Mouse (Mus musculus) thymus, adult 18-20 months (tissue): ENCODE data around the gene Gm49387.

ENCODE experiments used
- DNase-seq, 2 experiments: peaks; one replicate each; pipeline ENCODE4 v3.0.0; 2022; ENCODE audit warnings: mixed read lengths in 2 of 2

Gm49387 gene

DNA sequence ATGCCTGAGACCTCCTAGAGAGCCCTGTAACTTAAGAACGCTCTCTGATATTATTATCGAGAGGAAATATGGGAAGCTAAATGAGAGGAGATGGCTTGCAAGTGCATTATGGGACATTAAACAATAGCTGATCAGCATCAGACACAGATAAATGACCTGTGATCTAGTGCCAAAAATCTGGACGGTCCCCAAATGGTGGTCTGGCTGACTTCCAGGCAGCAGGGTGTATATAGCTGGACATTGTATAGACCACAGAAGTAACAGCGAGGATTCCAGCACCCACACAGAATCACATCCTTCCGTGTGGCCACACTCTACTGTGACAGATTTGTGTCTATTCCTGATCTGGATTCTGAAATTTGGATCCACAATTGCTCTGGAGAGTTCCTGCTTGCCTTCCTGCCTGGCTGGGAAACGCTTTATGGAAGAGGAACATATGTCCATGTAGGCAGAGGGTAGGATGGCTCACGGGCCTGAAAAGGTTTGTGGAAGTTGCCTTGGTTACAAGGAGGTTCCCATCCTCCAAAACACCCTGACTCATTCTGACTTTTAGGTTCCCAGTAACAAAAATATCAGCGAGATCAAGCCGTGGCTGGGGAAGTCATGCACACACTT, 68.0 kb downstream of the Gm49387 start:
- DNase-seq = no peak

DNA sequence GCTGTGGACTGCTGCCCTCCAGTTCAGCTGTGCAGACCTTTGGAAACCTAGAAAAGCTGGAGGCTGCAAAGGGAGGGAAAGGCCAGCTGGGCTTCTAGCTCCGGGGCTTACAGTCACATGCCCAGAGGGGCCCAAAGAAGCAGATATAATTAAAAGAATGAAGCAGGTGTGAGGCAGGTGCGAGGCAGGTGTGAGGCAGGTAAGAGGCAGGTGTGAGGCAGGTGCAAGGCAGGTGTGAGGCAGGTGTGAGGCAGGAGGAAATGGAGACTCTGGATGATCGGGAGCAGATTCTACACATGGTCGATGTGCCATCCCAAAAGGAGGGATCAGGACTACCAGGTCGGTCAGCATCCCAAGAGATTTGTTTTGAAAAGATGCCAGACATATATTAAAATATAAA, 69.3 kb downstream of the Gm49387 start:
- no peak for DNase-seq

DNA sequence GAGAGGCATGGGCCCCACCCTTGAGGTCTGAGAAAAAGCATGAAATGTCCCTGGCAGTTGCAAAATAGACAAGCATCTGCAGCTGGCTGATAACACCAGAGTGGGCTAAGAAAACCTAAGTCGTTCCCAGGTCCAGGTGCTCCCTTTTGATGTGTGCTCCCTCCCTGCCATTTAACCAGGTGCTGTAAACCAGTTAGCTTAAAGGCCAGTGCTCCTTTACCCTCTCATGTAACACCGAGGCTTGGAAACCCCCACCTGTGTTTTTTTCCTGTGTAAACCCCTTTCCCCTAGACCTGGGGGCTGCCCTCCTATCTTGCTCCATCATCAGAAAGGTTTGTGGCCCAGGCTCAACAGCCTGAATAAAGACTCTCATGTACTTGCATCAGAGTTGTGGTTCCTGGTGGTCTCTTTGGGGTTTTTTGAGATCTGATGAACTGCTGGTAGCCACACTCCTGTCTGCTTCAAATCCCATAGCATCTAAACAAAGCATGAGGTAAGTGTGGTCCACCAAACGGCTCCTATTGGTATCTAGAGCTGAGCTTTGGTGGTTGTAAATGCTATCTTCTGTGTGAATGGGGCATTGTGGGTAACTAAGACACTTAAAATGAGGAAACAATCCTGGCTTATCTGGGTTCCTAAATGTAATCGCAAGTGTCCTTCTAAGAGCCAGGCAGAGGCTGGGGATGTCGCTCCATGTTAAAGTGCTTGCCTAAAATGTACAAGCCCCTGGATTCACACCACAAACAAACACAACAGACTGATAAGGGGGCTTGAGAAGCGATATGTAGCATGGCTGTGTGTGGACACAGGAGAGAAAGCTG, 70.3 kb downstream of the Gm49387 start:
- peak; percentile 55 to 82 for DNase-seq

DNA sequence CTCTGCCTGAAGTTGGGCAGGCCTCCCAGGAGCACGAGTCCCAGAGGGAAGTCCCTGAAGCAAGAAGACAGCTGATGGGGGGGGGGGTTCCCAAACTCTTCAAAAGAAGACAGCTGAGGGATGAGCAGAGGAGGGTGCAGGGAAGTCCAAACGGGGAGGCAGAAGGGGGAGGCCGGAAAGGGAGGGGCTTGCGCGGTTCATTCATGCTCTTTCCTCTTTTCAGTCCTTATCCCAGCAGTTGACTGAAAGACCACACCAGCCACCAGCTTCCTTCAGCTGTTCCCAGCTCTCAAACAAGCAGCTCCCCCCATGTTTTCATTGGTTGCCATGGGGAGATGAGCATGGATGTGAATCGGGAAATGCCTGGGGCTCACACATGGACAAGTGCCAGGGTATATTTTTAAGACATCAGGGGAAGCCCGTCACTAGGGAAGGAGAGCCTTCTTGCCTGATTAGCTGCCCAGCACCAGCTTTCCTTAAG, 71.5 kb downstream of the Gm49387 start:
- peak; percentile 66 to 76 for DNase-seq

DNA sequence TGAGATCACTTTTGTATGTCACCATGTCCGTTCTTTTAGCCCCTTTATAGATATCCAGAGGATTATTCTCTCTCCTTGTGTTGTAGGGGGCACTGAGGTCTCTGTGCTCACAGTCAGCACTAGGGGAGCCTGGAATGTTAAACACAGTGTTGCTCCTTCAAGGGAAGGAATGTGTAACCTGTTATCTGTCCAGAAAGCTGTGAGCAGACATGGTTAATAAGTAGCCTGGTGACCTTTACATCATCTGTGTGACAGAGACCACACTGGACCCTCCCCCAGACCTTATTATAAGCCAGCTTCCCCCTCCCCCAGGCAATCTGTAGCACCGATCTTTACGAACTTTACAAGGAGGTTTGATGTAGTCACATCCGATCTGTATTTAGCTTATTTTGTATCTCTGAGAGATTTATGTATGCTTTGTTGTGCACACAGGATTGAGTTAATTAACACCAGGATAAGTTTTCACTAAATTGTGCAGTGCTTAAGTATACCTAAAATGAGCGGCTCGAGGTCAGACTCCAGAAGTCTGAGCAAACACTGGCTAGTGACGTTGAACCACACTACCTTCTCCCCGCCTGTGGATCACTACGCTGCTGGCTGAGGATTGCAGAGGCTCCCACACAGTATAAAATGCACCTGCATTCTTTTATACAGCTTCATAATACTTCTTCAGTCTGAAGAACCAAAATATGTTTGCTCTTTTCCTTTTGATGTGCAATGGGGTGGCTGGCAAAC, 75.0 kb downstream of the Gm49387 start:
- no peak for DNase-seq

DNA sequence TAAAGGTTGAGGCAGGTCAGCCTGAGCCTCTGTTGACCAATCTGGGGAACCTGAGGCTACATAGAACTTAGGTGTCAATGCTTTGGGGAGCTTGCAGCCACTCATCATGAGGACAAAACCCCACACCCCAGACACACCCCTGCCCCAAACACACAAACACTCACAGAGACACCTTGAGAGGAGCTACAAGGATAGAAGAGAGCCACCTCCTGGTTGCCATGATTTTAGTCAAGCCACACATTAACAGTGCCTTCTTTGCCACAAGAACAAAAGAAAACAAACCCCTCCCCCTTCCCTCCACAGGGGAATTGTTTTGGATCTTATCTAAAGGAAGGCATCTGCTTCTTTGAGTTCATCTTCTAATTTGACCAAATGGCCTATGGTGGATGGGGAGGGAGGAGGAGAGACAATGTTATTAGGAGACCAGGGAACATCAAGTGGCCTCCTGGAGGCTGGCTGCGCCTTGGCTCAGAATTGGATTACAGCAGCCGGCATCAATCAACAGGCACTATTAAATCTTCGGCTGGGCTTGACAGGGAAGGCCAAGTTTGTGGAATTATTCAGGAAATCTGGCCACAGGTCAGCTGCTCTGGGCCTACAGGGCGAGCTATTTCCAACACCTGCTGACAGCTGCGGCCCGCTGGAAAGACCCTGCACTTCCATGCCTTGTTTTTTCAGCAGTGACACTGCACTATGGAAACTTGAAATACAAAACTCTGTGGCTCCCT, 76.1 kb downstream of the Gm49387 start:
- no peak for DNase-seq

DNA sequence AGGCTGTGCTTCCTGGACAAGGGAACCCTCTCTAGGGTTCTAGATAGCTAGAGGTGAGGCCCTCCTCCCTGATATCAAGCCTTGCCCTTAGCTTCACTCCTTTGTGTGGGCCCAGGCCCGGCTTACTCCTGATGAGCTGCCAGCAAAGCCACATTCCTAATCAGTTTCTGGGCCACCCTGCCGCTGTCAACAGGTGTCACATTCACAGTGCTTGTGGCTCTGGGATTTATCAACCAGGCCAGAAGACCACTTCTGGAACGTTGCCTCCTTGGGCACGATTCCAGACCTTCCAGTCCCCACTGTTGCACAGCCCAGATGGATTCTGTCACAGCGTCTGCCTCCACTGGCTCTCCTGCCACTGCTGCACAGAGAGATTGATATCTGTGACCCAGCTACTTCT, 79.8 kb downstream of the Gm49387 start:
- no peak for DNase-seq

DNA sequence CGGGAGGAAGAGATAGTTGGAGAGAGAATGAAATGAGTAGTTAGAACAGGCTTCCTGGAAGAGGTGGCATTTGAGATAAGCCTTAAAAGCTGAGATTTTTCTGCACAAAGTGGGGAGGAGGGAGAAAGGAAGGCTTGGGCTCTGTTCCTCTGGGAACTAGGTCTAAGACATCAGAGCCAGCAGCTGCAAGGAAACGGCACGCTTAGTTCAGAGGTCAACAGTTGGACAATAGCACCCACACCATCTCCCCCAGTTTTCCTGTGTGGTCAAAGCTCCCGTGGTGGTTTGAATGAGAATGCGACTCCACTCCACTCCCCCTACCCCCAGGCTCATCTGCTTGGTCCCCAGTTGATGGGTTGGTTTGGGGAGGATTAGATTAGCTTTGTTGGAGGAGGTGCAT, 81.5 kb downstream of the Gm49387 start:
- no peak for DNase-seq

DNA sequence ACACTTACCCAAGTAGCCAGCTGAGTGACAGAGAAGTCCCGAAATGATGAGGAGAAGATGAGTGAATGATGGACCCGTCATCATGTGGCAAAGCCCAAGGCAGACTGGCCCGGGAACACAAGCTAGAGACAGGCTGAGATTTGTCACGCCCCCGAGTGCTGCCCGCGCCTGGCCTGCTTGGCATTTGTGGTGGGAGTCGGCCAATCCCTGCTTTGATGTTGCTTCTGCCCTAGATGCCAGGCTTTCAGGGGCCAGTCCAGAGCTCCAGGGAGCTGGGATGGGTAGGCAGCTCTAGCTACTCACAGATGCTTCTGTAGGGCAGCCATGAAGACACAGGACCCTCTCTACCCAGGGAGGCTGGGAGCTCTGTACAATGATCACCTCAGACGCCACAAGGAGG, 82.9 kb downstream of the Gm49387 start:
- no peak for DNase-seq

DNA sequence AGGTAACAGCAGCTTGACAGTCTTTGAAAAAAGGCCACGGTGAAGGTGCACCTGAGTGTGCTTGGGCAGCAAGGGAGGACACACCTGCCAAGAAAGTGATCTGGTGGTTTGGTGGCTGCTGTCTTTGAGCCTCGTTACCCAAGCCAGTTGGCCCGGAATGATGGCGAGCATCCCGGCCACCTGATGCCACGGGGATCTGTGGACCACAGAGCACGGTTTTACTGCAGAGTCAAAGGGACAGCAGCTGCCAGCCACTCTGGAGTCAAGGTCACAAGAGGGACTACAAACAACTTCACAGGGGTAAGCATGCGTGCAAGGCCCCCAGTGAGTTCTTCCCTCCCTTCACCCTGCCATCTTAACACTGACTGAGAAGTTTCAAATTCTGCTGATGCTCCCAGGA, 83.4 kb downstream of the Gm49387 start:
- DNase-seq = peak in 1 of 2 experiments; percentile 56

DNA sequence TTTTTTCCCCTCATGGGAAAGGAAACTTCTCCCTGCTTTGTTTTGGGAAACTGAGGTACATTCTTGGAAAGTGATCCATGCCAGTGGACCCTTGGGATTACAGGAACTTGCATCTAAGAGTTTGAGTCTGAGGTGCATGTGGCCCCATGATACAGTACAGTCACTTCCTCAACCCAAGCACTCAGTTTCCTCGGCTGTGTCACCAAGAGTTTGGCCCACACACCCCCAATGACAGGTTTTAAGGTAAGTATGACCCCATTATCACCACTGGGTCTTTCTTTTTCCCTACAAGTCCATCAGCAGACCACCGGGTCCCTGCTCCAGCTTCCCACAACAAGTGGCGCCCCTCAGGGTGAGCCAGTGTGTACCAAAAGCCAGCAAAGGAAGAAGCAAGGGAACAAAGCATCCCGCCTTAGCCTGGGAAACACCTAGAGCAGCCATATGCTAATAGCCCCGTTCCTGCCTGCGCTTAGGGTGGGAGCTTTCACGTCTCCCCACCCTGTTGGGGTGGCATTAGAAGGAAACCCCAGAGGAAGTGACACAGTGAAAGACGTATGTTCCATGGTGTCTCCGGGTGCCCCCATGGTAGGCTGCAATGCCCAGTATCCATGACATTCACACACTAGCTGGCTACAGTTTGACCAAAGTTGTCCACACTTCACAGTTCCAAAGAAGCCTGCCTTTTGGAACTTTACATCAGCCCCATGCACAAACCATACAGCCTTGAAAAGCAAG, 84.0 kb downstream of the Gm49387 start:
- no peak for DNase-seq

DNA sequence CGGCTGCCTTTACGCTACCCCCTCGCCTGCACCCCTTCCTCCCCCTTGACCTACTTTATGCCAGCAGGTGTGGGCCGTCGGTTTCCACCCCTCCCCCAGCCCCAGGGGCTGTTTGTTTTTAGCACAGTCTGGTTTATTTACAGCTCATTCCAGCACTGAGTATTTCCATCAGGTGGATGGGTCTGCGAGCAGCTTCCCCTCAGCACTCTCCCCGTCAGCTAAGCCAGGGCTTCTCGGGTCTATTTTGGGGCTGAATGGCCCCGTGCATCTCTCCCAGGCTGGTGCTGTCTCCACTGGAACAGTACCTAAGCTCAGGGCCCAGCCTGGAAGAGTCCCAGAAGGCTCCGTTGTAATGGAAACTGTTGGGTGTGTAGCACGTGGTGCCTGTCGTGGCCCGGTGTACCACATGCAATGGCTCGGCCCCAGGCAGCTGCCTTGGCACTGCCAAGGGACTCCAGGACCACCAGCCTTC, 84.7 kb downstream of the Gm49387 start:
- DNase-seq = peak; percentile 91 to 95

DNA sequence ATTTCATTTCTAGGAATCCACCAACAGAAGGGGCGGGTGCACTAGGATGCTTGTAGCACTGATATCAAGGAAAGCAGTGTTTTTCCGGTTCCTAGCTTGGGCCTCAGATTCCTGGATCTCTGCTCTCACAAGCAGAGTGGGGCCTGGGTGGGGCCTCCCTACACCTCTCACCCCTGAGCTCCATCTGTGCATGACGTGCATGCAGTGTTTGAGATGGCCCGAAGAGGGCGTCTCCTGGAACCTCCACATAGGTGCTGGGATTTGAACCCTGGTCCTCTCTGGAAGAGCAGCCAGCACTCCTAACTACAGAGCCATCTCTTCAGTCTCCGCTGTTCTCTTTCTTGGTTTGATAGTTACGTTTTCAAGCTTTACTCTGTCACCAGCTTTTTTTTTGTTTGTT, 85.7 kb downstream of the Gm49387 start:
- DNase-seq = peak; percentile 53 to 70

DNA sequence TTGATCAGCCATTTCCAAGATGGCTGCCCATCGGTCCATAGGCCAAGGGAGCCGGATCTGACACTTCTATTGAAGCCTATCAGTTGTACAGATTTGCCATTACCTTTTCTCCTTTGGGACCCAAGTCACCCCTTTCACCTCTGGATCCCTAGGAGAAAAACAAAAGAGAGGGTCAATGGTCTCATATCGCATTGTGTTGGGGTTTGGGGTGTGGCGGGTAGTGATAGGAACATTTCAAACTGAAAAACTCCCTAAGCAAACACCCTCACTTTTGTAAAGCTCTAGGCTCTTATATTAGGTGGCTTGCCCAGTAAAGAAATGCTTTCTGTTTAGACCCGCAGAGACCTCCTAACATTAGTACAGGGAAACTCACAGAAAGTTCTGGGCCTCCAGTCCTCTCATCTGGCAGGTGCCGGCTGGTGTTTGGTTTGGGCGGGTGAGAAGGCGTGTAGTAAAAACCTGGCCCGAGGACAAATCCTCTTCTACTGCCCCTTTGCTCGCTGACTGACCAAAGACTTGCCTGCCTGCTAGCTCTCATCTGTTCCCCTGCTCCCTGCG, 96.7 kb downstream of the Gm49387 start:
- DNase-seq = no peak

DNA sequence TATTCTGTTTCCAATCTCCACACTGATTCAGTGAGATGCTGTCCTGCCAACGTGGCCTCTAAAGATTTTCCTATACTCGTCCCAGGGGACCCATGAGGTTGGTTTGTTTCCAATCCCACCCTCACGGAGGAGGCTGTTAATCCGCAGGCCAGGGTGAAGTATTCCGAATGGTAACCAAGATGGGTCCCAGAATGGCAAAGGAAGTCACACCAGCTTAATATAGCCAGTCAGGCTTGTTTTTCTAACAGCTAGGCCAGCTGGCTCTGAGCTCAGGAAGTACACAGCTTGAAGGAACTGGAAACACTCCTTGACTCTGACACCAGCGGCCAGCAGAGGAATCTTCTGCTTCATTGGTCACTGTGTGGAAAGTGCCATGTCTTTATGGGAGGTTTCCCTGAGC, 103.4 kb downstream of the Gm49387 start:
- no peak for DNase-seq

DNA sequence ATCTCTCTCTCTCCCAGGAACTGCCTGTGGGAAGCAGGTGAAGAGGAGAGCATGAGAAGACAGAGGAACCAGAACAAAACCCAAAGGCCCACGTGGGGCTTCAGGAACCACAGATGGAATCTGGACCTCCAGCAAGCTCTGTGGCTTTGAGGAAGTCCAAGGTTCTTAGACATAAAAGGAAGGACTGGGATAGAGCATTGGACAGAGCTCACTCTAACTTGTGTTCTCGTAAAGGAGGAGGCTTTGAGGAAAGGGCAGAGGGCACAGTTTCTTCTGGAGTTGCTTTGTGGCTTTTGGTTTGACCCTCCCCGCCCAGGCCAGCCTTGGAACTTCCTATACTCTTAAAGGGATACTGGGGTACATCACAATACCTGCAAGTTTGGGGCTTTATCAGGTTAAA, 108.0 kb downstream of the Gm49387 start:
- no peak for DNase-seq

DNA sequence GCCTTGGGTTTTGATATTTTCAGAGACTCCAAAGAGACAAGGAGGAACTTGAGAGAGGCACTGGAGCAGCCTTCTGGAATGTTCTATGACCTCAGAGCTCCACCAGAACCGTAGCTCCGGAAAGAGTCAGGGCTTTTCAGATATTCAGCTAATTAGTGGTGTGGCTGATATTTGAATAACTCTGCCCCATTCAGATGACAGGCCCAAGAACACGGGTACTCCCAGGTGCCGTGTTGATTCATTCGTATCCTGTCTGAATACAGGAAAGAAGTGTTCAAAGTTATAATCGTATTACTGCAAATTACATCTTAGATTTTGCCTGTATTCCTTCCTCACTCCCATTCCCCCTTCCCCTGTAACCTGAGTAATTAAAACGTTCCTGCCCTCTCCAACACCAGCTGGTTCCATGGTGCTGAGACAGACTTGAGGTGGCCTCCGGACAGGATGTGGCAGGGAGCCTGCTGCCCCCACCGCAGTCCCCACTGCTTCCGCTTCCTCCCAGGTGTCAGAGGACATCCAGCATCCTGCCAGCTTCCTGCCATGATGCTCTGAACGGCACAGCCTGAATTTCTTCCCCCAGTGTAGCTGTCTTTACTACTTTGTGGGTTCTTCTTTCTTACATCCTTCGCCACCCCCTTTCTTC, 109.1 kb downstream of the Gm49387 start:
- peak; percentile 82 to 88 for DNase-seq

DNA sequence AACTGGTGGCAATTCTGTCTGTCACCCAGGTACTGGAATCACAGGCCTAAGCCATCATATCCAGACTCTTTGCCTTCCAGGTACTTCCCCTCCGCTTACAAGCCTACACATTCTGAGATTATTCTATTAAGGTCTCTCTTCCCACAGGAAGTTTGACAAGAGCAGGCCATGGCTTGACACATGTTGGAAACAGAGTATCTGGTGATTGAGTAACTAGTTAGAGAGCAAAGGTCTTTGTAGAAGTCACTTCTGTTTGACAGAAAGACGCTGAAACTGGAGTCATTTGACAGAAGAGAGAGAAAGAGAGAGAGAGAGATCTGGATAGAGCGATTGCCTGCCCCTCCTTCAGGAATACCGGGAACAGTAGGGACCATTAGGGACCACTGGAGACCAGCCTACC, 109.8 kb downstream of the Gm49387 start:
- DNase-seq = no peak

DNA sequence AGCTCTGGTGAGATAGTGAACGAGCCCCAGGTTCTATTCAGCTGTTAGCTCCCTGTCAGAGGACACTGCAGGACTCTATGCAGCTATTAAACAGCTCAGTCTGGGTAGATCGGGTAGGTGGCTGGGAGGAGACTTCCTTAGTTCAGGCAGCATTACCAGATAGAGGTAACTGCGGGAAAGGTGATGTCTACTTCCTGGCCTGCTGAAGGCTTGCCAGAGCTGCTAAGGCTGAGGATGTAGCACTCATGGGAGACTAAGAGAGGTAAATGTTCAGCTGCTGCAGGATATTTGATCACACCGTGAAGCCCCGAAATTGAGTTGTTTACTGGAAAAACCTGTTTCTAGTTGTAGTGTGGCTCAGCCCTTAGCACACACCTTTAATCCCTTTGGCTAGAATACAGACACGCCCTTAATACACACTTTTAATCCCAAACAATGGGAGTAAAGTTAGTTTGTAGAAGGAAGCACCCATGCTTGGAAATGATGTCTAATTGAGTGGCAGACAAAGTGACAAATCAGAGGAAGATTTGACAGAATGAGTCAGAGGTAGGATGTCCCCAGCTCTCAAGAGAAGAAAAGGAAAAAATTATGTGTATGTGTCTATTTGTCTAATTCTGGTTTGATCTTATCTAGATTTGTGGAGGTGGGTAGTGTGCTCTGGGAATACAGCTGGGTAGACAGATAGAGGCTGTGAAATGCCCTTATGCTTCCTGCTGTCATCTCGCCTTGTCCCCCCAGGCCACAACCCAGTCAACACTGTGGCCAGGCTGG, 115.5 kb downstream of the Gm49387 start:
- DNase-seq = no peak

DNA sequence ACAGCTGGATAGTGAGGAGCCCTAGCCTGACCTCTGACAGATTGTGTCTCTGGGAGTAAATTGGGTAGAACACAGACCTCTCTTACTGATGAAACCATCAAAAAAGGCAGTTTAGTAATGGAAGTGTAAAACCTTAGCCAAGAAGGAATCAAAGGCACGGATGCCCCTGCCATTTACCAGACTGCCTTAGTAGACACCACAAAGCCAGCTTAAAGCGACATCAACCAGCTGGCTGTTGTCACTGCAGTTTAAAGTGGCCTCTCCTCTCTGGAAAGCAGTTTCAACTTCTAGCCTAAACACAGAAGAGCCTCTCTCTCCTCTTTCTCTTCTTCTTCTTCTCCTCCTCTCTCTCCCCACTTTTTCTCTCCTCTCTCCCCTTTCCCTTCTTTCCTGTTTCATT, 119.4 kb downstream of the Gm49387 start:
- no peak for DNase-seq

DNA sequence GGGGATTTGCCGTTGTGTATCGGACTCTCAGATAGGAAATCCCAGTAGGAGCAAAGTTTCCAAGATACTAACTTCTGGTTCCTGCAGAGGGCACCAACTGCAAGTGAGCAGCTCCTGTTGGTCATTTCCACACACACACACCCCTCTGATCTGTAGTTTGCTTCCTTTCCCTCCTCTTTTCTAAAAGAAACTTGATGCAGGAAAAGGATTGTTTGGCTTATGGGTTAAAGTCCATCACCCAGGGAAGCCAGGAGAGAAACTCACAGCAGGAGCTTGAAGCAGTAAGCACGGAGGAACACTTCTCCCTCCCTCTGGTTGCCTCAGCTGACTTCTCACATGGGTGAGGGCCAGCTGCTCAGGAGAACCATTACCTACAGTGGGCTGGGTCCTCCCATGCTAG, 121.5 kb downstream of the Gm49387 start:
- no peak for DNase-seq
